Mouse (Mus musculus) midbrain, embryonic 15.5 days (tissue): ENCODE measurements around the gene Larp1b. TPM values are rescaled to one million over a fixed set of nuclear protein-coding genes. Genes with fewer than 3 reads are reported as not detected.

ENCODE experiments used
- ATAC-seq: fragments of 200-750 bp; cut with Nextera tagmentation; replicated peaks from 2 replicates; pipeline ENCODE4 v1.8.0; 2017; ENCODE audit warnings: moderate TSS enrichment
- H3K27ac ChIP-seq: fragments of 300-500 bp; sonication (generic); 2 replicates; pipeline ENCODE4 v1.5.1; 2015; ENCODE audit warnings: mild to moderate bottlenecking, inconsistent platforms
- H3K27me3 ChIP-seq: fragments of 300-500 bp; sonication (generic); replicated peaks from 2 replicates; pipeline ENCODE4 v1.6.1; 2015; ENCODE audit warnings: inconsistent platforms
- H3K36me3 ChIP-seq: fragments of 300-500 bp; sonication (generic); replicated peaks from 2 replicates; pipeline ENCODE4 v1.6.1; 2015; ENCODE audit warnings: inconsistent platforms
- H3K4me1 ChIP-seq: fragments of 300-500 bp; sonication (generic); 2 replicates; pipeline ENCODE4 v1.6.1; 2015; ENCODE audit warnings: inconsistent platforms
- H3K4me2 ChIP-seq: fragments of 300-500 bp; sonication (generic); 2 replicates; pipeline ENCODE4 v1.6.1; 2015; ENCODE audit warnings: inconsistent platforms, mild to moderate bottlenecking, moderate library complexity
- H3K4me3 ChIP-seq: fragments of 300-500 bp; sonication (generic); 2 replicates; pipeline ENCODE4 v1.5.1; 2015; ENCODE audit warnings: mild to moderate bottlenecking, inconsistent platforms
- H3K9ac ChIP-seq: fragments of 300-500 bp; sonication (generic); 2 replicates; pipeline ENCODE4 v1.6.1; 2015; ENCODE audit warnings: mild to moderate bottlenecking, inconsistent platforms
- H3K9me3 ChIP-seq: fragments of 300-500 bp; sonication (generic); 2 replicates; pipeline ENCODE4 v1.6.1; 2016; ENCODE audit warnings: inconsistent platforms
- WGBS: fragments of 180-500 bp; shearing (Covaris S2); methylation state at CpG from one replicate; pipeline ENCODE4 v1.1.7; 2015; ENCODE audit warnings: mixed read lengths; 5-methylcytosine and 5-hydroxymethylcytosine counted together
- polyA plus RNA-seq: library from polyadenylated mRNA; unstranded; fragments of >200 nt; fragmentation: Nextera tagmentation; extraction: Ambion mirVana; gene quantifications from 2 replicates; pipeline ENCODE4 v1.2.1, GENCODE M21; 2015

Larp1b gene
- polyA plus RNA-seq, 1 experiment from 2014 or later: 6.6 TPM

- Histone ChIP-seq H3K27me3 (no peaks in the 10 kb centered on the region), H3K9me3 (no peaks in the 10 kb centered on the region), H3K36me3 (no peaks in the 10 kb centered on the region), H3K4me1 (no peaks in the 10 kb centered on the region), H3K9ac (no peak overlapping the region), H3K27ac (no peak overlapping the region), H3K4me3 (no peak overlapping the region), H3K4me2 (no peak overlapping the region)
- ATAC-seq: no peak
- WGBS: 77% methylated on average over 5 of the region's 5 CpGs
Observed at GRCm38 (mm10) chr3:40987539-40987938, 37.9 kb downstream of the Larp1b start.

- 86% methylated on average over 2 of the region's 2 CpGs for whole genome bisulfite sequencing
- H3K4me2 ChIP-seq: no peak overlapping the region
- H3K9ac ChIP-seq: no peak overlapping the region
- no peaks in the 10 kb centered on the region for H3K9me3 ChIP-seq
- ATAC-seq: no peak
- no peaks in the 10 kb centered on the region for H3K4me1 ChIP-seq
- H3K27me3 ChIP-seq: no peaks in the 10 kb centered on the region
- no peaks in the 10 kb centered on the region for H3K36me3 ChIP-seq
- no peak overlapping the region for H3K4me3 ChIP-seq
- no peak overlapping the region for H3K27ac ChIP-seq
Observed at GRCm38 (mm10) chr3:40988722-40989121, 39.1 kb downstream of the Larp1b start.

GRCm38 (mm10) chr3:40991541-40991940, 41.9 kb downstream of the Larp1b start:
- Histone ChIP-seq H3K4me1 (no peaks in the 10 kb centered on the region), H3K4me3 (no peak overlapping the region), H3K36me3 (no peaks in the 10 kb centered on the region), H3K4me2 (no peak overlapping the region), H3K9ac (no peak overlapping the region), H3K9me3 (no peaks in the 10 kb centered on the region), H3K27me3 (no peaks in the 10 kb centered on the region), H3K27ac (no peak overlapping the region)
- no peak for ATAC-seq
- WGBS: 75% methylated on average over 3 of the region's 3 CpGs

- Histone ChIP-seq H3K9ac (no peak overlapping the region), H3K9me3 (no peaks in the 10 kb centered on the region), H3K36me3 (no peaks in the 10 kb centered on the region), H3K27me3 (no peaks in the 10 kb centered on the region), H3K4me2 (no peak overlapping the region), H3K4me3 (no peak overlapping the region), H3K4me1 (no peaks in the 10 kb centered on the region), H3K27ac (no peak overlapping the region)
- WGBS: 93% methylated on average over 1 of the region's 1 CpGs
- ATAC-seq: no peak
Observed at GRCm38 (mm10) chr3:40995161-40995560, 45.5 kb downstream of the Larp1b start.

- WGBS: 74% methylated on average over 8 of the region's 8 CpGs
- Histone ChIP-seq H3K4me1 (no peaks in the 10 kb centered on the region), H3K4me2 (no peak overlapping the region)
Observed at GRCm38 (mm10) chr3:41009315-41009714, 59.7 kb downstream of the Larp1b start.

GRCm38 (mm10) chr3:41009990-41010389, 60.4 kb downstream of the Larp1b start:
- no peaks in the 10 kb centered on the region for H3K9me3 ChIP-seq
- H3K4me2 ChIP-seq: no peak overlapping the region
- ATAC-seq: no peak
- H3K27me3 ChIP-seq: no peaks in the 10 kb centered on the region
- no peak overlapping the region for H3K9ac ChIP-seq
- H3K27ac ChIP-seq: no peak overlapping the region
- no peaks in the 10 kb centered on the region for H3K4me1 ChIP-seq
- no peaks in the 10 kb centered on the region for H3K36me3 ChIP-seq
- WGBS: 95% methylated on average over 3 of the region's 3 CpGs
- H3K4me3 ChIP-seq: no peak overlapping the region

More at GRCm38 (mm10) chr3:41009315-41009714, 59.7 kb downstream of the Larp1b start:
- Histone ChIP-seq H3K9me3 (no peaks in the 10 kb centered on the region), H3K27me3 (no peaks in the 10 kb centered on the region), H3K36me3 (no peaks in the 10 kb centered on the region), H3K27ac (no peak overlapping the region), H3K9ac (no peak overlapping the region), H3K4me3 (no peak overlapping the region)
- ATAC-seq: no peak

- Histone ChIP-seq H3K36me3 (no peaks in the 10 kb centered on the region), H3K4me1 (no peaks in the 10 kb centered on the region), H3K27ac (no peak overlapping the region), H3K4me2 (no peak overlapping the region), H3K27me3 (no peaks in the 10 kb centered on the region), H3K9ac (no peak overlapping the region), H3K9me3 (no peaks in the 10 kb centered on the region), H3K4me3 (no peak overlapping the region)
- 89% methylated on average over 6 of the region's 6 CpGs for WGBS
- ATAC-seq: no peak
Observed at GRCm38 (mm10) chr3:41010701-41011100, 61.1 kb downstream of the Larp1b start.

GRCm38 (mm10) chr3:41012451-41012850, 62.8 kb downstream of the Larp1b start:
- Histone ChIP-seq H3K27me3 (no peaks in the 10 kb centered on the region), H3K4me3 (no peak overlapping the region), H3K36me3 (no peaks in the 10 kb centered on the region), H3K4me2 (no peak overlapping the region), H3K4me1 (no peaks in the 10 kb centered on the region), H3K9ac (no peak overlapping the region), H3K27ac (no peak overlapping the region), H3K9me3 (no peaks in the 10 kb centered on the region)
- WGBS: 96% methylated on average over 7 of the region's 7 CpGs
- no peak for ATAC-seq

- Histone ChIP-seq H3K36me3 (no peaks in the 10 kb centered on the region), H3K4me1 (no peaks in the 10 kb centered on the region), H3K4me3 (no peak overlapping the region), H3K9ac (no peak overlapping the region), H3K27ac (no peak overlapping the region), H3K4me2 (no peak overlapping the region), H3K27me3 (no peaks in the 10 kb centered on the region), H3K9me3 (no peaks in the 10 kb centered on the region)
- 78% methylated on average over 6 of the region's 6 CpGs for WGBS
- ATAC-seq: no peak
Observed at GRCm38 (mm10) chr3:41014946-41015345, 65.3 kb downstream of the Larp1b start.

GRCm38 (mm10) chr3:41018022-41018608, 68.5 kb downstream of the Larp1b start:
- Histone ChIP-seq H3K27ac (no peak overlapping the region), H3K27me3 (no peaks in the 10 kb centered on the region), H3K36me3 (no peaks in the 10 kb centered on the region), H3K9ac (no peak overlapping the region), H3K4me3 (no peak overlapping the region), H3K4me2 (no peak overlapping the region), H3K9me3 (no peaks in the 10 kb centered on the region), H3K4me1 (no peaks in the 10 kb centered on the region)
- 79% methylated on average over 3 of the region's 3 CpGs for WGBS
- no peak for ATAC-seq

GRCm38 (mm10) chr3:41020687-41021086, 71.1 kb downstream of the Larp1b start:
- H3K27ac ChIP-seq: no peak overlapping the region
- H3K4me1 ChIP-seq: no peaks in the 10 kb centered on the region
- no peak overlapping the region for H3K4me2 ChIP-seq
- no peak overlapping the region for H3K9ac ChIP-seq
- no peaks in the 10 kb centered on the region for H3K36me3 ChIP-seq
- 96% methylated on average over 7 of the region's 7 CpGs for WGBS
- no peak for ATAC-seq
- H3K27me3 ChIP-seq: no peaks in the 10 kb centered on the region
- no peaks in the 10 kb centered on the region for H3K9me3 ChIP-seq
- no peak overlapping the region for H3K4me3 ChIP-seq

GRCm38 (mm10) chr3:41021980-41022379, 72.4 kb downstream of the Larp1b start:
- Histone ChIP-seq H3K9me3 (no peaks in the 10 kb centered on the region), H3K4me1 (no peaks in the 10 kb centered on the region), H3K4me2 (no peak overlapping the region), H3K4me3 (no peak overlapping the region), H3K27me3 (no peaks in the 10 kb centered on the region), H3K36me3 (no peaks in the 10 kb centered on the region), H3K27ac (no peak overlapping the region), H3K9ac (no peak overlapping the region)
- WGBS: 55% methylated on average over 6 of the region's 6 CpGs
- 0 out of 2 replicates have a peak, but pooled peaks have one; percentile 62 for ATAC-seq

GRCm38 (mm10) chr3:41030705-41031104, 81.1 kb downstream of the Larp1b start:
- Histone ChIP-seq H3K4me3 (no peak overlapping the region), H3K27me3 (no peaks in the 10 kb centered on the region), H3K27ac (no peak overlapping the region), H3K4me1 (no peaks in the 10 kb centered on the region), H3K9me3 (no peaks in the 10 kb centered on the region), H3K36me3 (no peaks in the 10 kb centered on the region), H3K9ac (no peak overlapping the region), H3K4me2 (no peak overlapping the region)
- 83% methylated on average over 1 of the region's 1 CpGs for WGBS
- no peak for ATAC-seq
